Mouse (Mus musculus) lung, embryonic 14.5 days (tissue): ENCODE data around the gene Hck. TPM values are rescaled to one million over a fixed set of nuclear protein-coding genes. Genes with fewer than 3 reads are reported as not detected.

Source experiments
- ATAC-seq: fragments of 200-750 bp; cut with Nextera tagmentation; 2 replicates; pipeline ENCODE4 v1.8.0; 2017; ENCODE audit warnings: mild to moderate bottlenecking, moderate TSS enrichment, moderate library complexity; ENCODE audit not compliant: insufficient read depth
- DNase-seq: peaks from one replicate; pipeline ENCODE4 v3.0.0-alpha.2; 2015
- H3K27ac ChIP-seq: fragments of 300-500 bp; sonication (generic); 2 replicates; pipeline ENCODE4 v1.5.1; 2014; ENCODE audit warnings: low read depth, mild to moderate bottlenecking, moderate library complexity
- H3K27me3 ChIP-seq: fragments of 300-500 bp; sonication (generic); 2 replicates; pipeline ENCODE4 v1.6.1; 2014; ENCODE audit warnings: low read length, control low read depth; ENCODE audit not compliant: insufficient read depth
- H3K36me3 ChIP-seq: fragments of 300-500 bp; sonication (generic); 2 replicates; pipeline ENCODE4 v1.6.1; 2014; ENCODE audit warnings: control low read depth; ENCODE audit not compliant: insufficient read depth
- H3K4me1 ChIP-seq: fragments of 300-500 bp; sonication (generic); 2 replicates; pipeline ENCODE4 v1.6.1; 2014; ENCODE audit warnings: antibody characterized with exemption, control low read depth; ENCODE audit not compliant: insufficient read depth
- H3K4me2 ChIP-seq: fragments of 300-500 bp; sonication (generic); 2 replicates; pipeline ENCODE4 v1.6.1; 2014; ENCODE audit warnings: mild to moderate bottlenecking
- H3K4me3 ChIP-seq: fragments of 300-500 bp; sonication (generic); 2 replicates; pipeline ENCODE4 v1.5.1; 2014; ENCODE audit warnings: low read depth, low read length
- H3K9ac ChIP-seq: fragments of 300-500 bp; sonication (generic); 2 replicates; pipeline ENCODE4 v1.6.1; 2014
- H3K9me3 ChIP-seq: fragments of 300-500 bp; sonication (generic); 2 replicates; pipeline ENCODE4 v1.6.1; 2016; ENCODE audit warnings: low read depth, low read length, control low read depth
- CTCF ChIP-seq: IDR thresholded peaks from 2 replicates; pipeline ENCODE4 v1.5.1; 2016; ENCODE audit warnings: antibody characterized with exemption, low read depth
- WGBS: fragments of 180-500 bp; shearing (Covaris S2); extraction: QIAGEN DNeasy Blood & Tissue Kit; methylation state at CpG from one replicate; pipeline ENCODE4 v1.1.7; 2014; 5-methylcytosine and 5-hydroxymethylcytosine counted together
- polyA plus RNA-seq: library from polyadenylated mRNA; unstranded; fragments of >200 nt; fragmentation: Nextera tagmentation; extraction: Ambion mirVana; gene quantifications from 2 replicates; pipeline ENCODE4 v1.2.1, GENCODE M21; 2014

The Hck gene
- polyA plus RNA-seq, 1 experiment from 2014 or later, result 2.6 TPM

GRCm38 (mm10) chr2:153083824-153084223 is 24.4 kb upstream of the Hck start:
- WGBS, result 63% methylated on average over 4 of the region's 4 CpGs
- no peaks in the 10 kb centered on the region for H3K4me1 ChIP-seq
- no peak overlapping the region for H3K9ac ChIP-seq
- no peaks in the 10 kb centered on the region for H3K27me3 ChIP-seq
- H3K4me2 ChIP-seq, result no peak overlapping the region
- no peak overlapping the region for H3K27ac ChIP-seq
- no peaks in the 10 kb centered on the region for H3K9me3 ChIP-seq
- no peaks in the 10 kb centered on the region for H3K36me3 ChIP-seq
- H3K4me3 ChIP-seq, result no peak overlapping the region
- ATAC-seq (no peak), DNase-seq (no peak)
- TF ChIP-seq CTCF, result no peak

GRCm38 (mm10) chr2:153084261-153084976 is 23.8 kb upstream of the Hck start:
- Histone ChIP-seq H3K4me1 (no peaks in the 10 kb centered on the region), H3K9ac (no peak overlapping the region), H3K27ac (no peak overlapping the region), H3K4me3 (no peak overlapping the region), H3K27me3 (no peaks in the 10 kb centered on the region), H3K36me3 (no peaks in the 10 kb centered on the region), H3K9me3 (no peaks in the 10 kb centered on the region), H3K4me2 (no peak overlapping the region)
- no peak for TF ChIP-seq CTCF
- ATAC-seq (no peak), DNase-seq (no peak)
- WGBS, result 59% methylated on average over 7 of the region's 7 CpGs

GRCm38 (mm10) chr2:153085556-153085955 is 22.7 kb upstream of the Hck start:
- Histone ChIP-seq H3K4me3 (no peak overlapping the region), H3K27me3 (no peaks in the 10 kb centered on the region), H3K27ac (no peak overlapping the region), H3K36me3 (no peaks in the 10 kb centered on the region), H3K4me2 (no peak overlapping the region), H3K4me1 (no peaks in the 10 kb centered on the region), H3K9me3 (no peaks in the 10 kb centered on the region), H3K9ac (no peak overlapping the region)
- 80% methylated on average over 6 of the region's 6 CpGs for WGBS
- TF ChIP-seq CTCF, result no peak
- DNase-seq, result no peak
- ATAC-seq, result no peak

GRCm38 (mm10) chr2:153086166-153086565 is 22.1 kb upstream of the Hck start:
- H3K4me3 ChIP-seq, result no peak overlapping the region
- ATAC-seq (no peak), DNase-seq (no peak)
- H3K4me1 ChIP-seq, result no peaks in the 10 kb centered on the region
- WGBS, result 84% methylated on average over 4 of the region's 4 CpGs
- H3K36me3 ChIP-seq, result no peaks in the 10 kb centered on the region
- no peaks in the 10 kb centered on the region for H3K27me3 ChIP-seq
- TF ChIP-seq CTCF, result no peak
- H3K9me3 ChIP-seq, result no peaks in the 10 kb centered on the region
- H3K27ac ChIP-seq, result no peak overlapping the region
- no peak overlapping the region for H3K4me2 ChIP-seq
- H3K9ac ChIP-seq, result no peak overlapping the region

- Histone ChIP-seq H3K27ac (no peak overlapping the region), H3K36me3 (no peaks in the 10 kb centered on the region), H3K4me1 (no peaks in the 10 kb centered on the region), H3K27me3 (no peaks in the 10 kb centered on the region), H3K9me3 (no peaks in the 10 kb centered on the region), H3K4me2 (no peak overlapping the region), H3K9ac (no peak overlapping the region), H3K4me3 (no peak overlapping the region)
- no peak for ATAC-seq
- TF ChIP-seq CTCF, result no peak
- DNase-seq, result no peak
- WGBS, result 84% methylated on average over 10 of the region's 10 CpGs
These were observed 21.2 kb upstream of the Hck start for GRCm38 (mm10) chr2:153087091-153087490.

- Histone ChIP-seq H3K36me3 (no peaks in the 10 kb centered on the region), H3K9ac (no peak overlapping the region), H3K4me2 (no peak overlapping the region), H3K27me3 (no peaks in the 10 kb centered on the region), H3K4me3 (no peak overlapping the region), H3K4me1 (no peaks in the 10 kb centered on the region), H3K27ac (no peak overlapping the region), H3K9me3 (no peaks in the 10 kb centered on the region)
- 58% methylated on average over 2 of the region's 2 CpGs for WGBS
- no peak for TF ChIP-seq CTCF
- ATAC-seq (no peak), DNase-seq (no peak)
These were observed 19.0 kb upstream of the Hck start for GRCm38 (mm10) chr2:153089316-153089715.

- 35% methylated on average over 10 of the region's 10 CpGs for WGBS
- H3K27me3 ChIP-seq, result no peaks in the 10 kb centered on the region
- no peak for TF ChIP-seq CTCF
- H3K4me1 ChIP-seq, result no peaks in the 10 kb centered on the region
- DNase-seq (no peak), ATAC-seq (no peak)
- no peak overlapping the region for H3K4me2 ChIP-seq
- H3K4me3 ChIP-seq, result no peak overlapping the region
- no peaks in the 10 kb centered on the region for H3K36me3 ChIP-seq
- H3K9me3 ChIP-seq, result no peaks in the 10 kb centered on the region
- no peak overlapping the region for H3K27ac ChIP-seq
- no peak overlapping the region for H3K9ac ChIP-seq
These were observed 17.6 kb upstream of the Hck start for GRCm38 (mm10) chr2:153090551-153091165.
